Mouse (Mus musculus) gastrocnemius, postnatal 10 days (tissue): ENCODE measurements at regions not wholly inside any gene's neighbourhood (a gene's known extent, or its start where the extent isn't known, plus 50 kb on each side); places are given as distances from the start of the nearest gene placed in this dataset.
"Not testable (repeated sequence)": the region's sequence is repeated elsewhere in the genome, so short reads cannot be mapped to it uniquely, and the experiment has no call there.

Experiments
- DNase-seq: peaks from one replicate; pipeline ENCODE4 v3.0.0; 2021; ENCODE audit warnings: mixed read lengths

DNA sequence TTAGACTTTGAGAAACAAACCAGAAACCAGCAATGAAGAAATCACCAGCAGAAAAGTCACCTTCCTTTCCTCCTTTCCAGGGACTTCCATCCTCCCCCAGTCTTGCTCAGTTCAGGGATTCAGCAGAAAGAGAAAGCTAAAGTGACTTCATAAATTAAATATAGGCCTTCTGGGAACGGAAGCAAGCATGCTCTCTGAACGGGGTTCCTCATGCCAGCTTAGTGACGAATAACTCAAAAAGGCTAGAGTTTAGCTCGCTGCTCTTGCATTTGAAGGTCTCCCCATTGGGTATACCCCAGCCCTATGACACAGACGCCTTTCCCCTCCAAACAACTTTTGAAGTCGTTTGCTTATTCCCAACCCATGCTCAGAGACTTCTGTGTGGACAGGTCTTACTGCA lies 252.8 kb downstream of the Fgf9 start:
- DNase-seq: no peak

DNA sequence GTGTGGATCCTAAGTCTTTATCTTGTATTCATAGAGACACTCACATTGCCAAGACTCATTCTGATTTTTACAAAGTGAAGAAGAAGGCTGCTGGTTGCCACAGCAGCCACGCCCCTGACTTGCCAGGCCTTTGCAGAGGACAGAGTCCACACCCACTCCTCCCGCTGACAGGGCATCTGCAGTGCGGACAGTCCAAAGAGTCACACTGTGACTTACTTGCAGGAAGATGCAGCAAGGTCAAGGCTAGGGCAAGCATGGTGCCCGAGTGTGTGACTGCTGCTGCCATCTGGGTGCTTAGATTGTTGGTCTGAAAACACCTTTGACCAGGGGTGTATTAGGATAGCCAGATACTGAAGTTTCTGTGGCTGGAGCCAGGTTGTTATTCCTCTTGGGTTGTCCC lies 252.1 kb downstream of the Fgf9 start:
- DNase-seq: no peak

GRCm38 (mm10) chr14:58321875-58322274 lies 251.5 kb downstream of the Fgf9 start:
- DNase-seq: no peak

DNA sequence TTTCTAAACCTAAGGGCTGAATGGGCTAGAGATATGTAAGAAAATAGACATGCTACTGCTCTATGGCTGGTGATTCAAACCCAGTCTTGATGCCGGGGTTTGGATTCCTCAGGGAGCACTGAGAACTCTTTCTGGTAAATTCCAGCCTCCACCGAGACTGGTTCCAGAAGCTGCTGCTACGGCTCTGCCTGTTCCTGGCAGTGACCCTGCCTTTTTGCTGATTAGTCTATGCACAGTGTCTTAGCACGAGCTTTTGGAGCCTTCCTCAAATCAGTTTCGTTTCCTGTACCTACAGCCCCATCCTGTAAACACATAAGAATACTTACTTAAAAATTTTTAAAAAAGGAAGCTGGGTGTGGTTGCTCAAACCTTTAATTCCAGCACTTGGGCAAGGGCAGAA lies 250.9 kb downstream of the Fgf9 start:
- no peak for DNase-seq

DNA sequence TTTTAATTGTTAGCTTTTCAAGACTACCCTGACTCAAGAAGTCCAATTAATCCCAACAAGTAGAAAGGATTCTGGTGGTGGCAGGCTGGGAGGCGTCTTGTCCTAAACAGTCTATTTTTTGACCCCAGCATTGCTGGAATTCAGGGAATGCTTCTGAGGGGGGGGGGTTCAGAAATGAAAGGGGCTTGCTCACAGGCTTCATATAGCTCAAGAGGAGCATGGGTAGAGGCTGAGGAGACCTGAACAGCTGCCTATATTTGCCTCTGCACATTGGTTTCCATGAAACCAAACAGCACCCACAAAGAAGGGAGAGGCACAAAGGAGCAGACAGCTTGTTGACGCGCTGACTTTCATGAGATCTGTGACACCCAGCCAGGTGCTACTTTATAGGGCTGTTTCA lies 247.3 kb downstream of the Fgf9 start:
- DNase-seq: no peak

- DNase-seq: no peak
Measured at GRCm38 (mm10) chr14:58317231-58317630, 246.9 kb downstream of the Fgf9 start.

DNA sequence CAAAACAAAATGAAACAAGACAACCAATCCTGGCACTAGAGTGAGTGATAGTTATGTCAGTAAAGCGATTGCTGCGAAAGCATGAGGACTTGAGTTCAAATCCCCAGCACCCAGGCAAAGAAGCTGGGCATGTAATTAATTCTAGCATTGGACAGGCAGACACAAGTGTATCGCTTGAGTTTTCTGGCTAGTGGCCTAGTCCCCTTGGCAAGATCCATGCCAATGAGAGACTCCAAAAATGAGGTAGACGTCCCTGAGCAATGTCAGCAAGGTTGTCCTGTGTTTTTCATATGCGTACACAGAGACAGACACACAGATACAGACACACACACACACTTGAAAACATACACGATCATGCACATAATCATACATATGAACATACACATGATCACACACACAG lies 237.3 kb downstream of the Fgf9 start:
- no peak for DNase-seq

DNA sequence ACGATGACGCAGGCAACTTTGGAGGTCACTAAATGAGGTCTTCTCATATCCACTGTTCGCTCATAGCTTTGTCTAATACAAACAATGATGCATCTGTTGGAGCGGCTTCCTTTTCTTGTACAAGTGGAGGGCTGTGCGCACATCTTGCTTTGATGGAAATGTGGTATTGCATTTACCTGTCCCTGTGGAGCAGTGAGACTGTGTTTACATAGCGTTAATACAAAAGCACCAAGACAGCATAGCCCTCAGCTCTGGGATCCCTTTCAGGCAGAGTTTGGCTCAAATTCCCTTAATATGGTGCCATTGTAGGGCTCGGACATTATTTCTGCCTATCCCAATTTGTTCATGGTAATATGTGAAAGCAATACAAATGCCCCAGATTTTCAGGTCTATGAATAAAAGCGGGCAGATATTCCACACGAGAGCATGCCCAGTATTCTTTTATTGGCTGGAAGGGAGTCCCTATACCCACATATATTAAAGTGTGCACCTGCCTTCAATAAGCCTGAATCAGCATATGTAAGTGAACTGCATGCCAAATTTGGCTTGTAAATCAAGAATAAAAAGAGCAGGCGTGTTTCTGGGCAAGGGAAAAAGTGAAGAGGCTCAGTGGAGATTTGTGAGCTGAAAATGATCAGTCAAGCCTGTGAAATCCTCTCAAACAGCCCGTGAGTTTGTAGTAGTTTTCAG lies 236.6 kb downstream of the Fgf9 start:
- DNase-seq: no peak

DNA sequence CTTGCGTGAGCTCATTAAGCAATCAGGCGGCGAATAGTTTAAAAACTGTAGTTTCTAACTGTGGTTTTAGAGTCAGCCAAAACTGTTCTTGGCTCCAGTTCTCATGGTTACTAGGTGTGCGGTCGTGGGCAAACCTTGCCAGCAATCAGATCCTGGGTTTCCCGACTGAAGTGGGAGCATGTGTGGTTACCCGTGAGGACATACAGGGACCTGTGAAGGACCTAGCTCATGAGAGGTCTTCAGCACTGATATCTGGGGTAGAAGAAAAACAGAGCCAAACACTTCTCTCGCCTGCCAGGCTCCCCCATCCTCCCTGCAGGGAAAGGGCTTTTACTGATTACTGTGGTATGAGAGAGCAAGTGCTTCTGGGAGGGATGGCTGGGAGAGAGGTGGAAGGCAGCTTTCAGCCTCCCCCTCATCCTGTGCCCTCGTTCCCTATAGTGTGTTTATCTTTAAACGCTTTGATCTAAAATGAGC lies 230.1 kb downstream of the Fgf9 start:
- no peak for DNase-seq

DNA sequence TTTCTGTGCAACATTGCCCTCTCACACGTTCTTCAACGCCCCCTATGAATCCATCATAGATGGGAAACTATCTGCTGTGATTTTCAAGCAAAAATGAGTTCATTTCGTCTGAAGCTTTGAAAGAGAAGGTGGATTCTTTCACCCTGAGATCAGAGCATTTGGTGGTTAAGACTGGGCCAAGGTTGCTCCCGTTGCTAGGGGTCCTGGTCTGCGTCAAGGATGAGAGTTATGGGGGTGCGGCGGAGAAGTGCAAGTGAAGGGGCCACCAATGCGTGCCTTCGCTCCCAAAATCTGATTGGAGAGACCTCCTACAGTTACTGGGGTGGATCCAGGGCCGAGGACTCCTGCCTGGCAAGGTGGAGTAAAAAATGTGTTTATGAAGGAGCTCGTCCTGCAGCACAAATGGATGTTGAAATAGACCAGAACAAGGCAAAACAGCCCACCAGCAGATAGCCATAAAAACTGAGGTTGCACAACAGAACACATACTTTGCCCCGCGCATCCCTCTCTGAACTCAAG lies 215.7 kb downstream of the Fgf9 start:
- DNase-seq: no peak

GRCm38 (mm10) chr14:58282708-58283290 lies 212.5 kb downstream of the Fgf9 start:
- DNase-seq: no peak

- DNase-seq: no peak
Measured at GRCm38 (mm10) chr14:58282264-58282663, 211.9 kb downstream of the Fgf9 start.

GRCm38 (mm10) chr14:58274440-58274839 lies 204.1 kb downstream of the Fgf9 start:
- DNase-seq: not testable (repeated sequence)

DNA sequence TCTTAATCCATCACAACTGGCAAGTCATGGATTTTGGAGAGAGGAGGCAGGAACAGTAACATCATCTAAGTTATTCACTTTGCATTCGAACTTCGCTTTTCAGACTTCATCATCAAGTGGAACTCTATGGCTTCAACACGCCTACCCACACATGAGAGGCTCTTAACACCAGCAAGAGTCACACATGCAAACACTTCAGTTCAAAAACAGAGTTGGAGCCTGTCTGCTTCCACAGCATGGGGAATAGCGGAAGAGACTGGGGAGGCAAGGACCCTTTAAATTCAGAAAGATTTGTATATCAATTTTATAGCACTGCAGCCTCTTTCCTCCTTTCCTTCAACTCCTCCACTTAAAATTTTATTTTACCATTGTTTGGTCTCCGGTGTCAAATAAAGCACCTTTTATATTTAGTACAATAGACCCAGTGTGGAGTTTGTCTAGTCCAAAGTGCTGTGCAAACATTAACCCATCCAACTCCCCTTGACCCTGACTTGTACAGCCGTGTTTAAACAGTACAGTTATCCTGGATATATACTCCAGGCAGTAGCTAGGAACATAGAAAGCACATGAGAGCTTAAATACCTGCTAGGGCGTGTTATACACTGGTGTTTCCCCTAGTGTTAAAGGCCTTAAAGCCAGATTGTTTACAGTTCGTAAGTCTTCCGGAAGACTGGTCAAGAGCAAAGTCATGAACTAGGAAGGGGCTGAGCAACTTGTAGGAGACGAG lies 203.5 kb downstream of the Fgf9 start:
- no peak for DNase-seq

DNA sequence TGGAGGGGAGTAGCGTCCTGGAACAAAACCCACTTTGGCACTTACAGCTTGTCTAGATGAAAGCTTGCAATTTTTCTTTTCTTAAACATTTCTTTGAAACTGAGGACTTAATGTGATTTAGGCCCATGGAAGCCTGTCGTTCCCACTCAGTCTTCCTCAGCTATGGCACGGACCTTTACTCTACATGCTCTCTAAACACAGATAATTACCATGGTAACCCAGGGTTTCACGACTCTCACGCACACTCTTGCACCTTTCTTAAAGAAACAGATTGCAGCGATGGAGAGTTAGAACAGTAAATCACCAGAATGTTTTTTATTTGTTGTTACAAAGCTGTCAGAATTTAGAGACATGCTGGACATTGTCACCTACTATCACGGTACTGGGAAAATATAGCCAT lies 195.0 kb downstream of the Fgf9 start:
- DNase-seq: no peak

- DNase-seq: no peak
Measured at GRCm38 (mm10) chr14:58264401-58264800, 194.1 kb downstream of the Fgf9 start.

GRCm38 (mm10) chr14:58253369-58253968 lies 183.1 kb downstream of the Fgf9 start:
- DNase-seq: peak; percentile 14

- no peak for DNase-seq
Measured at GRCm38 (mm10) chr14:58225869-58226268, 155.5 kb downstream of the Fgf9 start.

DNA sequence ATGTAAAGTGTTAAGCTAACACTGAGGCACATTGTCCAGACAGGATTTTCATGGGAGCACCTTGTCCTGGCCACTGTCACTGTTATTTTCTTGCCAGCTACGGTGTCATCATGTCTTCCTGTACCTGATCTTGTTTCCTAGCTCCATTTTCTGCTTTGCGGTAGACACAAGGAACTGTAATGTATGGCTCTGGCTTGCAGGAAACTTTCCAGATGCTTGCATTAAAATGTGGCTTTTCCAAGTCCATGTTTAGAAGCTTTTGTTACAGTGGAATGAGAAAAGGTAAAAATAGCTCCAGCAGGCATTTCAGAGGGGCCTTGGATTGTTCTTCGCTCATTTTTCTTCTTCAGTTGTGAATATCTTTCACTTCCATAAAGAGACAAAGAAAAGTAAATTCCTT lies 154.1 kb downstream of the Fgf9 start:
- DNase-seq: no peak

DNA sequence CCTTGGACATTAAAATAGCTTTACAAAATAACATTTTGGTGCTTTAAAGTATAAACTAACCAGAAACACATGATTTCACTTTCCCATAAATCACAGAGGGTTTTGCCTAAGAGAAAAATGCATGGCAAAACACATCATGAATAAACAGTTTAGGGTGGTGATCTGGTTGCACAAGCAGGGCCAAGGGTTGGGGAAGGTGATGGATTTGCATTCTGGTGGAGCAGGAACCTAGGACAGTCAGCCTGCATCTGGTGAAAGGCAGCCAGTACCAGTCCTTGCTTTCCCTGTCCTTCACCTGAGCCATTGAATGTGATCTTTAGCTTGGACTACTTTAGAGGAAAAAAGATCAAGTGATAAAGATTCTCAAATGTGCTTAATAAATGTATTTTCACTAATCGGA lies 138.1 kb downstream of the Fgf9 start:
- DNase-seq: no peak

DNA sequence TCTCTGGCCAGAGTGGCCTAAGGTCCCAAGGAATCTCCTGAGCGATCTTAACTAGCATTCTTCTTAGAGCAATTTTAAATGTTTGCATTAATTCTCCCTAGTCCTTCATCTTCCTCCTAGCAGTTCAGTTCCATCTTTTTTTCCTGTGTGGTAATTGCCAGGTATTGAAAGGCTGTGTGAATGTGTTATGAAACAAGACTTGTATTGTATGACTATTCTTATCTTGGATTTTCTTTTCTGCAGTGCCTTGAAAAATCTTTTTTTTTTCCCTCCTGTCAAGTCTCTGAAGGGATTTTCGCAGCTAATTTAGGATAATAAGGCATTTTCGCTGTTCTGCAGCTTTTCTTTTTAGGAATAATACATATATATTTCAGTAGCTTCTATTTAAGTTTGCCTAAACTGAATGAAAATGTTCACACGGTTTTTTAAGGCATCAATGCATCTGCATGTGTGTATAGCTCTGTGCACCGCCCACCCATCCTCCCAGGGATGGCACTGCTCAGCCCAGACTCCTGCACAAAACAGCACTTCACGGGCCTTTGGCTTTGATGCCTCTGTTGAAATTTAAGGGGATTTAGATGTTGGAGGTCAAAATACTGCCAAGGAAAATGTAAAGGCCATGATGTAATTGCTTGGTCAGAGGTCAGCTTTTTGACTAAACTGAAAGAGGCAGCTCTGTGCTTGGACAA lies 132.4 kb downstream of the Fgf9 start:
- DNase-seq: no peak

DNA sequence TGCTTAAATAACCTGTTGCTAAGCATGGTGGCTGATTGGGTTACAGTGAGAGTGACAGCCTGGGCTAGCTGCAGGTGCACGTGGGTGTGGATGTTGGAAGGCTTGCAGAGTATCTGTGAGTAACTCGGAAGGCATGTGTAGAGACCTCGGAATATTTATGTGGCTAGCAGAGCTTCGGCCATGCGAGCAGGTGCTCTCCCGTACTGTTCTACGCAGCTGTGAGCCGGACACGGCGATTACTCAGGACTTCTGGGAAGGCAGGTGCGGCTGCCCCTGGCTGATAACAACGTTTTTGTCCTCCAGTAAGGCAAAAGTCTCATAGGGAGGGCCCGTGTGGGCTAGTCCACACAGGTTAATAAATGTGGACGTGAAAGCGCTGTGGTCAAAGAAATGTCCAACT lies 119.6 kb downstream of the Fgf9 start:
- no peak for DNase-seq
